Mouse (Mus musculus) lung, postnatal 0 days (tissue): ENCODE measurements around the gene Rptor. TPM values are rescaled to one million over a fixed set of nuclear protein-coding genes. Genes with fewer than 3 reads are reported as not detected.

Experiments used
- ATAC-seq: fragments of 200-750 bp; cut with Nextera tagmentation; 2 replicates; pipeline ENCODE4 v1.8.0; 2017; ENCODE audit warnings: moderate library complexity
- DNase-seq: peaks from one replicate; pipeline ENCODE4 v3.0.0-alpha.2; 2016; ENCODE audit warnings: low spot score
- H3K27ac ChIP-seq: fragments of 300-500 bp; sonication (generic); 2 replicates; pipeline ENCODE4 v1.5.1; 2014; ENCODE audit warnings: antibody characterized with exemption, mild to moderate bottlenecking, low read length, mixed read lengths
- H3K27me3 ChIP-seq: fragments of 300-500 bp; sonication (generic); replicated peaks from 2 replicates; pipeline ENCODE4 v1.6.1; 2014; ENCODE audit warnings: low read length, mixed read lengths; ENCODE audit not compliant: insufficient read depth
- H3K36me3 ChIP-seq: fragments of 300-500 bp; sonication (generic); 2 replicates; pipeline ENCODE4 v1.6.1; 2014; ENCODE audit warnings: low read length, mixed read lengths; ENCODE audit not compliant: insufficient read depth
- H3K4me1 ChIP-seq: fragments of 300-500 bp; sonication (generic); 2 replicates; pipeline ENCODE4 v1.6.1; 2014; ENCODE audit warnings: antibody characterized with exemption, low read depth, low read length, mixed read lengths; ENCODE audit not compliant: insufficient read depth
- H3K4me2 ChIP-seq: fragments of 300-500 bp; sonication (generic); replicated peaks from 2 replicates; pipeline ENCODE4 v1.6.1; 2014; ENCODE audit warnings: low read depth, mild to moderate bottlenecking, low read length, moderate library complexity, mixed read lengths
- H3K4me3 ChIP-seq: fragments of 300-500 bp; sonication (generic); 2 replicates; pipeline ENCODE4 v1.5.1; 2014; ENCODE audit warnings: low read depth, low read length
- H3K9ac ChIP-seq: fragments of 300-500 bp; sonication (generic); replicated peaks from 2 replicates; pipeline ENCODE4 v1.6.1; 2014; ENCODE audit warnings: low read depth, mild to moderate bottlenecking
- H3K9me3 ChIP-seq: fragments of 300-500 bp; sonication (generic); 2 replicates; pipeline ENCODE4 v1.6.1; 2016; ENCODE audit warnings: low read length, mixed read lengths
- CTCF ChIP-seq: IDR thresholded peaks from 2 replicates; pipeline ENCODE4 v1.5.1; 2016; ENCODE audit warnings: antibody characterized with exemption, mild to moderate bottlenecking
- EP300 ChIP-seq: IDR thresholded peaks from 2 replicates; pipeline ENCODE4 v1.6.1; 2016; ENCODE audit warnings: antibody characterized with exemption, mild to moderate bottlenecking, control low read depth
- WGBS: fragments of 180-500 bp; shearing (Covaris S2); extraction: QIAGEN DNeasy Blood & Tissue Kit; methylation state at CpG from one replicate; pipeline ENCODE4 v1.1.7; 2014; 5-methylcytosine and 5-hydroxymethylcytosine counted together
- polyA plus RNA-seq: library from polyadenylated mRNA; unstranded; fragments of >200 nt; fragmentation: Nextera tagmentation; extraction: Ambion mirVana; gene quantifications from 2 replicates; pipeline ENCODE4 v1.2.1, GENCODE M21; 2015

Rptor gene
- polyA plus RNA-seq, 1 experiment from 2014 or later, result 5.3 TPM

GRCm38 (mm10) chr11:119710822-119711221, 108.1 kb downstream of the Rptor start:
- WGBS, result 87% methylated on average over 5 of the region's 5 CpGs
- Histone ChIP-seq H3K9me3 (no peaks in the 10 kb centered on the region), H3K9ac (0 out of 2 replicates have a peak overlapping the region, but pooled peaks have one; percentile 12), H3K27ac (no peak overlapping the region), H3K4me1 (peaks cover 7% of the 10 kb centered on the region; the same call in 1 of the 2 replicates), H3K4me2 (no peak overlapping the region), H3K36me3 (no peaks in the 10 kb centered on the region), H3K27me3 (no peaks in the 10 kb centered on the region), H3K4me3 (no peak overlapping the region)
- no peak for ATAC-seq
- no peak for DNase-seq
- TF ChIP-seq CTCF, result no peak
- no peak for TF ChIP-seq EP300

- H3K4me3 ChIP-seq, result no peak overlapping the region
- DNase-seq, result peak; percentile 7
- no peak overlapping the region for H3K9ac ChIP-seq
- ATAC-seq, result peak; percentile 9; the same call in 1 of the 2 replicates
- TF ChIP-seq EP300 (no peak), CTCF (peak; percentile 48)
- H3K36me3 ChIP-seq, result no peaks in the 10 kb centered on the region
- H3K27ac ChIP-seq, result peak overlapping the region; percentile 6
- H3K9me3 ChIP-seq, result no peaks in the 10 kb centered on the region
- 53% methylated on average over 5 of the region's 5 CpGs for WGBS
- H3K4me2 ChIP-seq, result no peak overlapping the region
- H3K27me3 ChIP-seq, result no peaks in the 10 kb centered on the region
- H3K4me1 ChIP-seq, result peaks cover 7% of the 10 kb centered on the region; the same call in 1 of the 2 replicates
Measured at GRCm38 (mm10) chr11:119715437-119715836, 112.7 kb downstream of the Rptor start.

- no peak overlapping the region for H3K9ac ChIP-seq
- H3K4me2 ChIP-seq, result no peak overlapping the region
- no peaks in the 10 kb centered on the region for H3K36me3 ChIP-seq
- peak overlapping the region; percentile 6; the same call in 1 of the 2 replicates for H3K27ac ChIP-seq
- H3K9me3 ChIP-seq, result no peaks in the 10 kb centered on the region
- peak; percentile 23; the same call in 1 of the 2 replicates for TF ChIP-seq EP300
- TF ChIP-seq CTCF, result no peak
- H3K4me1 ChIP-seq, result peaks cover 7% of the 10 kb centered on the region; the same call in 1 of the 2 replicates
- no peaks in the 10 kb centered on the region for H3K27me3 ChIP-seq
- DNase-seq (peak; percentile 80), ATAC-seq (peak; percentile 75)
- H3K4me3 ChIP-seq, result no peak overlapping the region
- 71% methylated on average over 5 of the region's 5 CpGs for WGBS
Measured at GRCm38 (mm10) chr11:119715841-119716596, 113.3 kb downstream of the Rptor start.

GRCm38 (mm10) chr11:119718115-119718514, 115.4 kb downstream of the Rptor start:
- peak; percentile 83 for DNase-seq
- Histone ChIP-seq H3K4me3 (no peak overlapping the region), H3K36me3 (no peaks in the 10 kb centered on the region), H3K9ac (no peak overlapping the region), H3K4me1 (peaks cover 7% of the 10 kb centered on the region; the same call in 1 of the 2 replicates), H3K4me2 (no peak overlapping the region), H3K9me3 (no peaks in the 10 kb centered on the region), H3K27ac (no peak overlapping the region), H3K27me3 (no peaks in the 10 kb centered on the region)
- TF ChIP-seq CTCF, result no peak
- TF ChIP-seq EP300, result no peak; the same call in 1 of the 2 replicates
- peak; percentile 68 for ATAC-seq
- WGBS, result 80% methylated on average over 3 of the region's 3 CpGs

GRCm38 (mm10) chr11:119720101-119721048, 117.7 kb downstream of the Rptor start:
- Histone ChIP-seq H3K4me3 (no peak overlapping the region), H3K9me3 (no peaks in the 10 kb centered on the region), H3K4me2 (no peak overlapping the region), H3K36me3 (no peaks in the 10 kb centered on the region), H3K9ac (no peak overlapping the region), H3K27ac (no peak overlapping the region), H3K4me1 (0 out of 2 replicates have a peak, but pooled peaks cover 3% of the 10 kb centered on the region), H3K27me3 (no peaks in the 10 kb centered on the region)
- ATAC-seq, result peak; percentile 60
- DNase-seq, result peak; percentile 76
- 49% methylated on average over 9 of the region's 9 CpGs for WGBS
- TF ChIP-seq EP300 (0 out of 2 replicates have a peak, but pooled peaks have one; percentile 31), CTCF (no peak)

GRCm38 (mm10) chr11:119724709-119725108, 122.0 kb downstream of the Rptor start:
- DNase-seq (no peak), ATAC-seq (peak; percentile 25)
- WGBS, result 84% methylated on average over 9 of the region's 9 CpGs
- H3K9me3 ChIP-seq, result no peaks in the 10 kb centered on the region
- TF ChIP-seq CTCF (no peak), EP300 (no peak)
- no peak overlapping the region for H3K27ac ChIP-seq
- no peak overlapping the region for H3K4me2 ChIP-seq
- no peaks in the 10 kb centered on the region for H3K27me3 ChIP-seq
- H3K36me3 ChIP-seq, result no peaks in the 10 kb centered on the region; the same call in 1 of the 2 replicates
- H3K4me1 ChIP-seq, result no peaks in the 10 kb centered on the region
- H3K4me3 ChIP-seq, result no peak overlapping the region
- H3K9ac ChIP-seq, result no peak overlapping the region
